ENCODE assay signal across 25 mouse cellular contexts in genomic region chr5:25671696-25672520, GRCm38 (mm10). TPM values are rescaled to one million over a fixed set of nuclear protein-coding genes. Genes with fewer than 3 reads are reported as not detected.
DNase-seq lines count a peak whose midpoint lies in the region; ATAC-seq and TF ChIP-seq lines count a peak whose summit lies in the region.
"Had no signal": no experiment of that assay in that cellular context is flagged by ENCODE, and none has a peak within 500 bp of the region (broad histone marks: within the 10 kb centered on the region; RNA-seq: fewer than 3 reads in every experiment).

No protein-coding gene starts in this region.

- no peaks in the 10 kb centered on the region for H3K9me3 ChIP-seq in E14TG2a.4 (ENCODE audit: low read length)
- H3K9me3 ChIP-seq in embryonic facial prominence, embryonic 12.5 days: no peaks in the 10 kb centered on the region
- H3K9me3 ChIP-seq: G1E; heart, embryonic 13.5 days; kidney, embryonic 15.5 days; limb, embryonic 13.5 days; lung, embryonic 15.5 days; neural tube, embryonic 15.5 days; stomach, embryonic 15.5 days had no signal

- intact Hi-C loops in gastrocnemius, adult 2 months (cut with DNase I): no loop called here
- intact Hi-C loops in gastrocnemius, postnatal 36 days (cut with DNase I): no loop called here
- intact Hi-C loops in heart, postnatal 36 days (cut with DNase I): no loop called here

- H3K27ac ChIP-seq in gastrocnemius, adult 2 months: no peak overlapping the region
- 0 out of 2 replicates have a peak overlapping the region, but pooled peaks have one; percentile 26 for H3K27ac ChIP-seq in embryonic facial prominence, embryonic 12.5 days
- H3K27ac ChIP-seq: heart, embryonic 13.5 days; hindbrain, postnatal 0 days; kidney, embryonic 15.5 days; limb, embryonic 13.5 days; liver, embryonic 14.5 days; lung, embryonic 15.5 days; neural tube, embryonic 15.5 days; stomach, embryonic 15.5 days had no signal

- WGBS in embryonic facial prominence, embryonic 12.5 days: 77% methylated on average over 31 of the region's 31 CpGs

- H3K36me3 ChIP-seq in E14TG2a.4 (ENCODE audit: insufficient read depth, low read length): peaks cover 19% of the 10 kb centered on the region
- no peaks in the 10 kb centered on the region for H3K36me3 ChIP-seq in embryonic facial prominence, embryonic 12.5 days
- H3K36me3 ChIP-seq: heart, embryonic 13.5 days; kidney, embryonic 15.5 days; limb, embryonic 13.5 days; lung, embryonic 15.5 days; neural tube, embryonic 15.5 days; stomach, embryonic 15.5 days had no signal

- H3K4me3 ChIP-seq in gastrocnemius, adult 2 months: peak overlapping the region; percentile 40
- peak overlapping the region; percentile 79 for H3K4me3 ChIP-seq in E14TG2a.4 (replicated peaks; ENCODE audit: low read length)
- no peak overlapping the region for H3K4me3 ChIP-seq in embryonic facial prominence, embryonic 12.5 days
- H3K4me3 ChIP-seq: heart, embryonic 13.5 days; kidney, embryonic 15.5 days; limb, embryonic 13.5 days; lung, embryonic 15.5 days; neural tube, embryonic 15.5 days; stomach, embryonic 15.5 days had no signal

- peak; percentile 38 for DNase-seq in gastrocnemius, adult 2 months
- DNase-seq in gastrocnemius, postnatal 36 days: no peak
- peak; percentile 66 for DNase-seq in ES-CJ7 (ENCODE audit: low read depth, low spot score)
- DNase-seq in kidney, postnatal 14 days: no peak
- DNase-seq in heart, postnatal 36 days: no peak
- DNase-seq: adrenal gland, postnatal 25 days; cerebellum, adult 18-20 months; cerebellum, postnatal 36 days; lung, postnatal 4 days; right cerebral cortex, postnatal 25 days; thymus, postnatal 14 days had no signal

- H3K9ac ChIP-seq in embryonic facial prominence, embryonic 12.5 days: no peak overlapping the region
- H3K9ac ChIP-seq: heart, embryonic 13.5 days; kidney, embryonic 15.5 days; limb, embryonic 13.5 days; liver, embryonic 14.5 days; lung, embryonic 15.5 days; neural tube, embryonic 15.5 days; stomach, embryonic 15.5 days had no signal

- 0 out of 2 replicates have a peak, but pooled peaks have one; percentile 44 for ATAC-seq in embryonic facial prominence, embryonic 12.5 days (ENCODE audit: insufficient number of reproducible peaks, insufficient read depth, low FRiP score, low TSS enrichment)
- ATAC-seq: forebrain, embryonic 16.5 days; hindbrain, postnatal 0 days; intestine, postnatal 0 days; midbrain, embryonic 16.5 days had no signal

- H3K27me3 ChIP-seq in E14TG2a.4 (ENCODE audit: insufficient read depth, low read length): no peaks in the 10 kb centered on the region
- H3K27me3 ChIP-seq in embryonic facial prominence, embryonic 12.5 days: no peaks in the 10 kb centered on the region
- H3K27me3 ChIP-seq: heart, embryonic 13.5 days; kidney, embryonic 15.5 days; limb, embryonic 13.5 days; lung, embryonic 15.5 days; neural tube, embryonic 15.5 days; stomach, embryonic 15.5 days had no signal

- H3K4me1 ChIP-seq in E14TG2a.4 (replicated peaks; ENCODE audit: low read depth, low read length): peaks cover 69% of the 10 kb centered on the region
- H3K4me1 ChIP-seq in embryonic facial prominence, embryonic 12.5 days: no peaks in the 10 kb centered on the region
- H3K4me1 ChIP-seq: heart, embryonic 13.5 days; kidney, embryonic 15.5 days; limb, embryonic 13.5 days; lung, embryonic 15.5 days; neural tube, embryonic 15.5 days; stomach, embryonic 15.5 days had no signal

- TF ChIP-seq CTCF in gastrocnemius, adult 2 months (IDR thresholded peaks at IDR 0.05): no peak
- no peak for TF ChIP-seq CTCF in E14TG2a.4 (conservative IDR thresholded peaks at IDR 0.05; ENCODE audit: low read length)

- H3K4me2 ChIP-seq in embryonic facial prominence, embryonic 12.5 days (replicated peaks): no peak overlapping the region
- H3K4me2 ChIP-seq: heart, embryonic 13.5 days; kidney, embryonic 15.5 days; limb, embryonic 13.5 days; lung, embryonic 15.5 days; neural tube, embryonic 15.5 days; stomach, embryonic 15.5 days had no signal

RNA-seq across cellular contexts. Expression of gene Xrcc2, which starts 33.7 kb away (rescaled TPM):
- 1 to 10 TPM; 4.0 to 4.4 TPM for total RNA-seq in gastrocnemius, adult 2 months (2021)
- total RNA-seq in gastrocnemius, postnatal 36 days (2021): 1 to 10 TPM; 2.5 to 2.9 TPM
- 13.2 and 14.1 TPM in 2 replicates for polyA plus RNA-seq in embryonic facial prominence, embryonic 12.5 days (2016; fragmentation: Nextera tagmentation; extraction: Ambion mirVana)
- total RNA-seq in heart, postnatal 36 days (2021): 1 to 10 TPM; 5.3 to 5.7 TPM

Comparison
In these comparisons a context has a peak if more than half of its experiments do, and no peak if none do; other contexts are left out.
1. DNase-seq: peak in gastrocnemius, adult 2 months (single experiment) and ES-CJ7 (single experiment); none in gastrocnemius, postnatal 36 days (0 of 2), kidney, postnatal 14 days (single experiment) and heart, postnatal 36 days (0 of 2).